Mouse (Mus musculus) heart, adult 2 months (tissue): Measurements from ENCODE around the gene Bcat2.

Source experiments
- EP300 ChIP-seq: fragments of 200-500 bp; IDR thresholded peaks from 2 replicates; pipeline ENCODE4 v1.6.1; 2011; ENCODE audit warnings: low read depth, low read length, control low read depth; ENCODE audit not compliant: insufficient read depth
- POLR2A ChIP-seq: fragments of 200-500 bp; IDR thresholded peaks from 2 replicates; pipeline ENCODE4 v1.6.1; 2011; ENCODE audit warnings: mild to moderate bottlenecking, low read depth, low read length, control low read depth; ENCODE audit not compliant: insufficient read depth

DNA sequence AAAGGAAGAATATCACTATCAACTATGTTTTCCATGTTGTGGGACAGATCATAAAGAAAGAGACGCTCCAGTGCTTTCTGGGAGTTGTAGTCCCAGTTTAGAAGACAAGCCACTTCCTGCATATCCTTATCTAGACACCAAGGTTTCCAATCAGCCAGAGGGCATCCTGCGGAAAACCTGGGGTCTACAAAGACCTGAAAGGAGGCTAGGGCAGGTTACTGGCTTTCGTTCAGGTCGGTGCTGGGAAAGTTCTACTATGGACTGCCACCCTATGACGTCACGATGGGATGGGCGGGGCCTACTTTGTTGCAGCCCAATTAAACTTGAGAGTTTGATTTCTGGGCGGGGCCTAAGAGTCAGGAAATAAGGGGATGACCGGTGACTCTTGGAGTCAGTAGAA is 51.5 kb downstream of the Bcat2 start, which contains the start of gene Izumo1:
- TF ChIP-seq EP300 (no peak), POLR2A (no peak)
